39 mouse cellular contexts compared by ENCODE assay signal in the genomic region with DNA sequence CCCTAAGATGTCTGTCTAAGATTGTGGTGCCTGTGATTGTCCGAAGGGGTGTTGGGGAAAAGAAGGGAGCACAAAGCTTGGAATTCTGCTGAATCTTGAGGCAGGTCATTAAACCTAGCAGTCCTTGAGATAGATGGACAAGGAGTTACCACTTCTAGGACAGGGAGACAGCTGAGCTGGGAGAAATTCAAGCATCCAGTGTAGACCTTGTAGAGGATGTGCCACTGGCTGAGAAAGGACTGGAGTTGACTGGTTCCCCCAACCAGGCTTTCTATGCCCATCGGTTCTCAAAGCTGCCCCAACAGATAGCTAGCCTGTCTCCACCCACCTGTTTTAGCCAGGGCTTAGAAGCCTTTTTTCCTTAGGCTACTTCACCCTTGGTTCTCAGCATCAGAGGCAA. TPM values are rescaled to one million over a fixed set of nuclear protein-coding genes. Genes with fewer than 3 reads are reported as not detected.
A peak's percentile ranks its signal among the peaks of the same experiment; 100 is the strongest.
DNase-seq lines count a peak whose midpoint lies in the region; ATAC-seq and TF ChIP-seq lines count a peak whose summit lies in the region.
"Had no signal": no experiment of that assay in that cellular context is flagged by ENCODE, and none has a peak within 500 bp of the region (broad histone marks: within the 10 kb centered on the region; RNA-seq: fewer than 3 reads in every experiment).

No protein-coding gene starts in this region.

- no peak overlapping the region for H3K27ac ChIP-seq in midbrain, embryonic 10.5 days (replicated peaks)
- H3K27ac ChIP-seq in midbrain, postnatal 0 days (ENCODE audit: low read depth, low read length) = no peak overlapping the region
- H3K27ac ChIP-seq: embryonic facial prominence, embryonic 15.5 days; forebrain, embryonic 12.5 days; hindbrain, embryonic 15.5 days; liver, embryonic 12.5 days; midbrain, embryonic 15.5 days; neural tube, embryonic 12.5 days; stomach, postnatal 0 days had no signal

- H3K9ac ChIP-seq in midbrain, postnatal 0 days (replicated peaks; ENCODE audit: low read length, poor library complexity, severe bottlenecking) = no peak overlapping the region
- H3K9ac ChIP-seq: embryonic facial prominence, embryonic 15.5 days; forebrain, embryonic 12.5 days; forebrain, postnatal 0 days; hindbrain, embryonic 15.5 days; liver, embryonic 12.5 days; liver, postnatal 0 days; midbrain, embryonic 15.5 days; neural tube, embryonic 12.5 days had no signal

- WGBS in midbrain, embryonic 10.5 days = 3% methylated on average over 2 of the region's 2 CpGs
- 0% methylated on average over 2 of the region's 2 CpGs for WGBS in midbrain, postnatal 0 days

- H3K9me3 ChIP-seq in midbrain, embryonic 10.5 days (replicated peaks) = no peaks in the 10 kb centered on the region
- no peaks in the 10 kb centered on the region for H3K9me3 ChIP-seq in midbrain, postnatal 0 days (ENCODE audit: low read length)
- H3K9me3 ChIP-seq: embryonic facial prominence, embryonic 15.5 days; forebrain, embryonic 12.5 days; hindbrain, embryonic 15.5 days; liver, embryonic 12.5 days; midbrain, embryonic 15.5 days; neural tube, embryonic 12.5 days had no signal

- peaks cover 32% of the 10 kb centered on the region for H3K4me1 ChIP-seq in midbrain, embryonic 10.5 days
- no peaks in the 10 kb centered on the region for H3K4me1 ChIP-seq in midbrain, postnatal 0 days (ENCODE audit: insufficient read depth, low read length)

- TF ChIP-seq CTCF in midbrain, postnatal 0 days (IDR thresholded peaks at IDR 0.05) = no peak

- peaks cover 100% of the 10 kb centered on the region for H3K27me3 ChIP-seq in midbrain, embryonic 10.5 days (ENCODE audit: low read depth, poor library complexity, severe bottlenecking)
- peaks cover 80% of the 10 kb centered on the region for H3K27me3 ChIP-seq in midbrain, postnatal 0 days (ENCODE audit: insufficient read depth, low read length)

- H3K4me3 ChIP-seq in midbrain, embryonic 10.5 days = no peak overlapping the region
- H3K4me3 ChIP-seq in midbrain, postnatal 0 days (ENCODE audit: low read depth, low read length) = no peak overlapping the region
- H3K4me3 ChIP-seq: embryonic facial prominence, embryonic 15.5 days; forebrain, embryonic 12.5 days; hindbrain, embryonic 15.5 days; liver, embryonic 12.5 days; megakaryocyte, embryonic 14.5 days; midbrain, embryonic 15.5 days; neural tube, embryonic 12.5 days had no signal

- no peak overlapping the region for H3K4me2 ChIP-seq in midbrain, postnatal 0 days (ENCODE audit: low read depth, low read length, poor library complexity, severe bottlenecking)
- H3K4me2 ChIP-seq: embryonic facial prominence, embryonic 15.5 days; forebrain, embryonic 12.5 days; hindbrain, embryonic 15.5 days; liver, embryonic 12.5 days; midbrain, embryonic 15.5 days; neural tube, embryonic 12.5 days had no signal

- DNase-seq in embryo, embryonic 10.5 days (ENCODE audit: low spot score) = peak; percentile 48
- DNase-seq in embryo, embryonic 11 days = no peak
- peak; percentile 36 for DNase-seq in midbrain, embryonic 10.5 days (ENCODE audit: low spot score)
- DNase-seq in midbrain, postnatal 0 days (ENCODE audit: low spot score) = no peak
- peak; percentile 25 for DNase-seq in induced T-regulatory cell, adult 2 months (ENCODE audit: low read depth)
- peak; percentile 16 for DNase-seq in retina, postnatal 1 day
- no peak for DNase-seq in yolk sac, embryonic 10.5 days (ENCODE audit: low spot score)
- no peak for DNase-seq in heart, adult 8-10 months (ENCODE audit: low spot score)
- DNase-seq: adrenal gland, adult 2 months; cerebellum, adult 8-10 months; cerebellum, postnatal 25 days; forebrain, postnatal 0 days; gastrocnemius, postnatal 10 days; heart, postnatal 14 days; kidney, adult 11 months; kidney, postnatal 14 days; layer of hippocampus, adult 9-11 months; liver, postnatal 0 days; lung, postnatal 4 days; right cerebral cortex, postnatal 25 days; thymus, adult 18-20 months; thymus, postnatal 25 days had no signal

- ATAC-seq in midbrain, postnatal 0 days (ENCODE audit: low FRiP score) = no peak
- ATAC-seq: activated CD4-positive, CD25-positive, alpha-beta regulatory T cell, adult 4 months; forebrain, postnatal 0 days; liver, embryonic 12.5 days; liver, postnatal 0 days; midbrain, embryonic 15.5 days had no signal

- no peaks in the 10 kb centered on the region for H3K36me3 ChIP-seq in midbrain, embryonic 10.5 days
- H3K36me3 ChIP-seq in midbrain, postnatal 0 days (ENCODE audit: insufficient read depth, low read length) = no peaks in the 10 kb centered on the region
- H3K36me3 ChIP-seq: embryonic facial prominence, embryonic 15.5 days; forebrain, embryonic 12.5 days; hindbrain, embryonic 15.5 days; liver, embryonic 12.5 days; midbrain, embryonic 15.5 days; neural tube, embryonic 12.5 days had no signal

RNA-seq across cellular contexts. Expression of a gene that starts 2.1 kb away (rescaled TPM):
- 0.07 TPM in 2 replicates for polyA plus RNA-seq in midbrain, embryonic 10.5 days (2016; fragmentation: Nextera tagmentation; extraction: Ambion mirVana)
- 0.71 and 1.3 TPM in 2 replicates for total RNA-seq in midbrain, postnatal 0 days (2014; rRNA removed)
- 0.66 and 1.0 TPM in 2 replicates for polyA plus RNA-seq in midbrain, postnatal 0 days (2015; fragmentation: Nextera tagmentation; extraction: Ambion mirVana)
- not detected for total RNA-seq in heart, adult 8-10 months (2022)
- total RNA-seq: adrenal gland, adult 2 months; gastrocnemius, postnatal 10 days; heart, postnatal 14 days; left cerebral cortex, adult 18-20 months; left cerebral cortex, postnatal 14 days had no signal
- polyA plus RNA-seq: adrenal gland, adult 2 months; gonadal fat pad, adult 2 months; kidney, embryonic 14.5 days; liver, embryonic 12.5 days; liver, postnatal 0 days; lung, embryonic 16.5 days had no signal

RNA-seq across cellular contexts. Expression of a gene that starts 3.8 kb away (rescaled TPM):
- not detected in 2 replicates for polyA plus RNA-seq in midbrain, embryonic 10.5 days (2016; fragmentation: Nextera tagmentation; extraction: Ambion mirVana)
- 0.80 and 0.88 TPM in 2 replicates for total RNA-seq in midbrain, postnatal 0 days (2014; rRNA removed)
- 0.86 and 1.2 TPM in 2 replicates for polyA plus RNA-seq in midbrain, postnatal 0 days (2015; fragmentation: Nextera tagmentation; extraction: Ambion mirVana)
- not detected for total RNA-seq in heart, adult 8-10 months (2022)
- total RNA-seq: adrenal gland, adult 2 months; adrenal gland, postnatal 4 days; CH12.LX; ES-E14; gastrocnemius, postnatal 10 days; heart, postnatal 14 days; left cerebral cortex, adult 18-20 months; left cerebral cortex, postnatal 14 days had no signal
- polyA plus RNA-seq: activated CD4-positive, CD25-positive, alpha-beta regulatory T cell, adult 4 months; adrenal gland, adult 2 months; embryonic facial prominence, embryonic 15.5 days; gonadal fat pad, adult 2 months; kidney, embryonic 14.5 days; liver, embryonic 12.5 days; liver, postnatal 0 days; lung, embryonic 16.5 days had no signal

RNA-seq across cellular contexts. Expression of a gene that starts 13.6 kb away (rescaled TPM):
- 323 and 340 TPM in 2 replicates for polyA plus RNA-seq in midbrain, embryonic 10.5 days (2016; fragmentation: Nextera tagmentation; extraction: Ambion mirVana)
- total RNA-seq in midbrain, postnatal 0 days (2014; rRNA removed) = 101 and 106 TPM in 2 replicates
- polyA plus RNA-seq in midbrain, postnatal 0 days (2015; fragmentation: Nextera tagmentation; extraction: Ambion mirVana) = 120 and 125 TPM in 2 replicates
- 10 to 100 TPM; 28.6 to 34.8 (median 29.3) TPM for total RNA-seq in heart, adult 8-10 months (2022)

Comparison
In these comparisons a context has a peak if more than half of its experiments do, and no peak if none do; other contexts are left out.
1. DNase-seq: peak in embryo, embryonic 10.5 days (single experiment), midbrain, embryonic 10.5 days (single experiment), induced T-regulatory cell, adult 2 months (single experiment) and retina, postnatal 1 day (single experiment); none in embryo, embryonic 11 days (single experiment), midbrain, postnatal 0 days (single experiment), yolk sac, embryonic 10.5 days (single experiment) and heart, adult 8-10 months (single experiment).